In the genomic region with DNA sequence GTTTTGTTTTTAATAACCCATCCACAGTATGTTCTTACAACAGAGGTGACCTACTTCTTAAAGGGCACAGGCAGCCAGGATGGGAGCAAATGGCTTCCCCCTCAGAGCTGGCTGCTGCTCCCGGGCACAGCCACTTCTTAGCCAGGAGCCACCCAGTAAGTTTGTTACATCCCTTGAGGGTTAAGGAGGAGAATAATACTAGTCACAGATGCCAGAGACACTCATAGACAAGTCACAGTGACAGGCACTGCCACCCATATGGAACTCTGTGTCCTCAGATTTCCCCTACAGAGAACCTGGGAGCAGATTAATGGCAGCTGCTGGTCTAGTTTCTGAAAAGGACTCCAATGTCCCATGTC, we compare ENCODE assay signal across 8 mouse cellular contexts. TPM values are rescaled to one million over a fixed set of nuclear protein-coding genes. Genes with fewer than 3 reads are reported as not detected.
A peak's percentile ranks its signal among the peaks of the same experiment; 100 is the strongest.
DNase-seq lines count a peak whose midpoint lies in the region; ATAC-seq and TF ChIP-seq lines count a peak whose summit lies in the region.

No protein-coding gene starts in this region.

- H3K4me3 ChIP-seq in lung, embryonic 16.5 days (ENCODE audit: low read length): peak overlapping the region; percentile 49
- H3K4me3 ChIP-seq in intestine, postnatal 0 days (ENCODE audit: low read depth, low read length): peak overlapping the region; percentile 28; the same call in 1 of the 2 replicates
- H3K4me3 ChIP-seq in neural tube, embryonic 15.5 days (replicated peaks): no peak overlapping the region

- WGBS in lung, embryonic 16.5 days: 18% methylated on average over 1 of the region's 1 CpGs
- WGBS in intestine, postnatal 0 days: 21% methylated on average over 1 of the region's 1 CpGs
- 18% methylated on average over 1 of the region's 1 CpGs for WGBS in neural tube, embryonic 15.5 days

- no peaks in the 10 kb centered on the region for H3K9me3 ChIP-seq in lung, embryonic 16.5 days (ENCODE audit: control insufficient read depth, low read length)
- no peaks in the 10 kb centered on the region for H3K9me3 ChIP-seq in intestine, postnatal 0 days (ENCODE audit: control insufficient read depth)
- no peaks in the 10 kb centered on the region for H3K9me3 ChIP-seq in neural tube, embryonic 15.5 days (replicated peaks)

- H3K27me3 ChIP-seq in lung, embryonic 16.5 days (ENCODE audit: control insufficient read depth, insufficient read depth, low read depth, low read length): no peaks in the 10 kb centered on the region
- no peaks in the 10 kb centered on the region for H3K27me3 ChIP-seq in intestine, postnatal 0 days (replicated peaks; ENCODE audit: control insufficient read depth, insufficient read depth, low read length)
- H3K27me3 ChIP-seq in neural tube, embryonic 15.5 days (replicated peaks): no peaks in the 10 kb centered on the region

- no peak for TF ChIP-seq CTCF in intestine, postnatal 0 days (IDR thresholded peaks at IDR 0.05; ENCODE audit: low read depth)

- H3K4me1 ChIP-seq in lung, embryonic 16.5 days (replicated peaks; ENCODE audit: control insufficient read depth, insufficient read depth, low read length): peaks cover 39% of the 10 kb centered on the region
- H3K4me1 ChIP-seq in intestine, postnatal 0 days (replicated peaks; ENCODE audit: control insufficient read depth, insufficient read depth, low read length): 0 out of 2 replicates have a peak, but pooled peaks cover 16% of the 10 kb centered on the region
- peaks cover 46% of the 10 kb centered on the region for H3K4me1 ChIP-seq in neural tube, embryonic 15.5 days

- H3K36me3 ChIP-seq in lung, embryonic 16.5 days (ENCODE audit: control insufficient read depth, insufficient read depth, low read length): 0 out of 2 replicates have a peak, but pooled peaks cover 2% of the 10 kb centered on the region
- peaks cover 7% of the 10 kb centered on the region; the same call in 1 of the 2 replicates for H3K36me3 ChIP-seq in intestine, postnatal 0 days (ENCODE audit: control insufficient read depth, insufficient read depth)
- H3K36me3 ChIP-seq in neural tube, embryonic 15.5 days: no peaks in the 10 kb centered on the region

- DNase-seq in lung, postnatal 10 days: no peak
- no peak for DNase-seq in frontal cortex, postnatal 10 days (ENCODE audit: low spot score in 2 of 2)
- DNase-seq in right cerebral cortex, postnatal 4 days: no peak
- no peak for DNase-seq in kidney, postnatal 14 days

- ATAC-seq in lung, embryonic 16.5 days (ENCODE audit: low read depth): peak; percentile 5; the same call in 1 of the 2 replicates
- peak; percentile 23 for ATAC-seq in erythroblast, adult 5-6 weeks (replicated peaks; ENCODE audit: low FRiP score, poor library complexity, severe bottlenecking)
- no peak for ATAC-seq in intestine, postnatal 0 days
- ATAC-seq in neural tube, embryonic 15.5 days (ENCODE audit: low FRiP score): peak; percentile 3; the same call in 1 of the 2 replicates

- H3K9ac ChIP-seq in lung, embryonic 16.5 days (ENCODE audit: low read length): peak overlapping the region; percentile 67
- peak overlapping the region; percentile 57; the same call in 1 of the 2 replicates for H3K9ac ChIP-seq in intestine, postnatal 0 days (ENCODE audit: low read depth, low read length)
- H3K9ac ChIP-seq in neural tube, embryonic 15.5 days (replicated peaks): peak overlapping the region; percentile 31; the same call in 1 of the 2 replicates

- H3K27ac ChIP-seq in lung, embryonic 16.5 days (ENCODE audit: low read length): peak overlapping the region; percentile 100
- peak overlapping the region; percentile 99 for H3K27ac ChIP-seq in intestine, postnatal 0 days (ENCODE audit: low read depth, low read length)
- peak overlapping the region; percentile 97 for H3K27ac ChIP-seq in neural tube, embryonic 15.5 days (replicated peaks)

- H3K4me2 ChIP-seq in lung, embryonic 16.5 days (ENCODE audit: low read depth, low read length): peak overlapping the region; percentile 56
- H3K4me2 ChIP-seq in intestine, postnatal 0 days (replicated peaks; ENCODE audit: low read depth): peak overlapping the region; percentile 50
- peak overlapping the region; percentile 54 for H3K4me2 ChIP-seq in neural tube, embryonic 15.5 days

RNA-seq across cellular contexts. Expression of a gene that starts 2.6 kb away (rescaled TPM):
- 1,152 and 1,205 TPM in 2 replicates for polyA plus RNA-seq in lung, embryonic 16.5 days (2015; fragmentation: Nextera tagmentation; extraction: Ambion mirVana)
- 74.2 and 81.7 TPM in 2 replicates for total RNA-seq in erythroblast, adult 5-6 weeks (2015; ENCODE audit: low replicate concordance)
- 106 and 132 TPM in 2 replicates for total RNA-seq in erythroblast, adult 5-6 weeks (2017; ENCODE audit: low replicate concordance)
- polyA plus RNA-seq in intestine, postnatal 0 days (2015; fragmentation: Nextera tagmentation; extraction: Ambion mirVana): 345 and 371 TPM in 2 replicates
- 1,353 and 1,380 TPM in 2 replicates for polyA plus RNA-seq in neural tube, embryonic 15.5 days (2015; fragmentation: Nextera tagmentation; extraction: Ambion mirVana)

RNA-seq across cellular contexts. Expression of a gene that starts 3.5 kb away (rescaled TPM):
- 0.29 and 0.36 TPM in 2 replicates for polyA plus RNA-seq in lung, embryonic 16.5 days (2015; fragmentation: Nextera tagmentation; extraction: Ambion mirVana)
- not detected in 2 replicates for total RNA-seq in erythroblast, adult 5-6 weeks (2015; ENCODE audit: low replicate concordance)
- 0.43 TPM in 1 of 2 replicates, not detected in the other for total RNA-seq in erythroblast, adult 5-6 weeks (2017; ENCODE audit: low replicate concordance)
- polyA plus RNA-seq in intestine, postnatal 0 days (2015; fragmentation: Nextera tagmentation; extraction: Ambion mirVana): 0.16 and 0.24 TPM in 2 replicates
- 0.59 and 0.74 TPM in 2 replicates for polyA plus RNA-seq in neural tube, embryonic 15.5 days (2015; fragmentation: Nextera tagmentation; extraction: Ambion mirVana)

RNA-seq across cellular contexts. Expression of a gene that starts 41.3 kb away (rescaled TPM):
- 10.1 and 10.6 TPM in 2 replicates for polyA plus RNA-seq in lung, embryonic 16.5 days (2015; fragmentation: Nextera tagmentation; extraction: Ambion mirVana)
- total RNA-seq in erythroblast, adult 5-6 weeks (2015; ENCODE audit: low replicate concordance): 1.2 and 17.8 TPM in 2 replicates
- total RNA-seq in erythroblast, adult 5-6 weeks (2017; ENCODE audit: low replicate concordance): 6.1 and 6.5 TPM in 2 replicates
- 2.5 and 3.2 TPM in 2 replicates for polyA plus RNA-seq in intestine, postnatal 0 days (2015; fragmentation: Nextera tagmentation; extraction: Ambion mirVana)
- polyA plus RNA-seq in neural tube, embryonic 15.5 days (2015; fragmentation: Nextera tagmentation; extraction: Ambion mirVana): 9.9 and 10.9 TPM in 2 replicates

RNA-seq across cellular contexts. Expression of a gene that starts 48.8 kb away (rescaled TPM):
- polyA plus RNA-seq in lung, embryonic 16.5 days (2015; fragmentation: Nextera tagmentation; extraction: Ambion mirVana): 29.1 and 31.9 TPM in 2 replicates
- 10.9 and 13.1 TPM in 2 replicates for total RNA-seq in erythroblast, adult 5-6 weeks (2015; ENCODE audit: low replicate concordance)
- 4.7 and 5.3 TPM in 2 replicates for total RNA-seq in erythroblast, adult 5-6 weeks (2017; ENCODE audit: low replicate concordance)
- polyA plus RNA-seq in intestine, postnatal 0 days (2015; fragmentation: Nextera tagmentation; extraction: Ambion mirVana): 35.7 and 42.8 TPM in 2 replicates
- polyA plus RNA-seq in neural tube, embryonic 15.5 days (2015; fragmentation: Nextera tagmentation; extraction: Ambion mirVana): 37.3 and 40.6 TPM in 2 replicates

RNA-seq across cellular contexts. Expression of a gene that starts 51.7 kb away (rescaled TPM):
- polyA plus RNA-seq in lung, embryonic 16.5 days (2015; fragmentation: Nextera tagmentation; extraction: Ambion mirVana): 65.9 and 66.6 TPM in 2 replicates
- 20.9 and 28.6 TPM in 2 replicates for total RNA-seq in erythroblast, adult 5-6 weeks (2015; ENCODE audit: low replicate concordance)
- 13.5 and 16.6 TPM in 2 replicates for total RNA-seq in erythroblast, adult 5-6 weeks (2017; ENCODE audit: low replicate concordance)
- polyA plus RNA-seq in intestine, postnatal 0 days (2015; fragmentation: Nextera tagmentation; extraction: Ambion mirVana): 26.5 TPM in 2 replicates
- 50.5 and 55.5 TPM in 2 replicates for polyA plus RNA-seq in neural tube, embryonic 15.5 days (2015; fragmentation: Nextera tagmentation; extraction: Ambion mirVana)
